Mouse (Mus musculus) ES-E14 (cell line): ENCODE results near the gene Baiap2l1.

Experiments used
- CHD2 ChIP-seq: IDR thresholded peaks from 2 replicates; pipeline ENCODE4 v1.6.1; 2014; ENCODE audit warnings: mild to moderate bottlenecking, low read depth, low read length, inconsistent platforms
- HCFC1 ChIP-seq: IDR thresholded peaks from 2 replicates; pipeline ENCODE4 v1.6.1; 2012; ENCODE audit warnings: low read length, inconsistent platforms, borderline replicate concordance; ENCODE audit not compliant: insufficient read depth
- MAFK ChIP-seq: IDR thresholded peaks from 2 replicates; pipeline ENCODE4 v1.6.1; 2014; ENCODE audit warnings: mild to moderate bottlenecking, low read depth, low read length, inconsistent platforms; ENCODE audit not compliant: insufficient read depth
- ZC3H11A ChIP-seq: IDR thresholded peaks from 2 replicates; pipeline ENCODE4 v1.6.1; 2012; ENCODE audit warnings: low read depth, mild to moderate bottlenecking, inconsistent platforms, low read length, borderline replicate concordance
- ZNF384 ChIP-seq: IDR thresholded peaks from 2 replicates; pipeline ENCODE4 v1.6.1; 2012; ENCODE audit warnings: low read depth, low read length, inconsistent platforms

- no peak for TF ChIP-seq CHD2
- TF ChIP-seq ZC3H11A = no peak
- no peak for TF ChIP-seq MAFK
- no peak for TF ChIP-seq ZNF384
- TF ChIP-seq HCFC1 = no peak
These were observed 69.5 kb downstream of the Baiap2l1 start for GRCm38 (mm10) chr5:144288391-144288790.
